Mouse (Mus musculus): ENCODE data around the gene Rffl.

DNA sequence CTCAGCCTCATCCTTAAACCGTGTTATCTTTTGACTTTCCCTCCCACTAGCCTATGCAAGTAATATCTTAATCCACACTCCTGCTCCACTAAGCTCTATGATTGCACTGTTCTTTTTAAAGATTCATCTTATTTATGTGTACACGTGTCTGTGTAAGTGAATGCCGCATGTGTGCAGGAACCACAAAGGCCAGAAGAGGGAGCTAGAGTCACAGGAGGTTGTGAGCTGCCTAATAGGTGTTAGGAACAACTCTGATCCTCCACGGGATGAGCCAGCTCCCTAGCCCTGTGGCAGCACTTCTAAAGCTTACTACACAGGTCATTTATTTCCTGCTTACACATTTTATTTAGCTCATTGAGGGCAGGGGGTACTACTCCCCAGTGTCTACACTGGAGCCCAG lies 51.7 kb downstream of the Rffl start:
- TF ChIP-seq CTCF (IDR thresholded peaks at IDR 0.05; ENCODE audit: borderline replicate concordance, insufficient read depth, low read depth, low read length) (no peak), POLR2A (IDR thresholded peaks at IDR 0.05; ENCODE audit: borderline replicate concordance, insufficient read depth, low read length) (no peak)

All from cerebellum, adult 2 months (tissue).